In the genomic region with DNA sequence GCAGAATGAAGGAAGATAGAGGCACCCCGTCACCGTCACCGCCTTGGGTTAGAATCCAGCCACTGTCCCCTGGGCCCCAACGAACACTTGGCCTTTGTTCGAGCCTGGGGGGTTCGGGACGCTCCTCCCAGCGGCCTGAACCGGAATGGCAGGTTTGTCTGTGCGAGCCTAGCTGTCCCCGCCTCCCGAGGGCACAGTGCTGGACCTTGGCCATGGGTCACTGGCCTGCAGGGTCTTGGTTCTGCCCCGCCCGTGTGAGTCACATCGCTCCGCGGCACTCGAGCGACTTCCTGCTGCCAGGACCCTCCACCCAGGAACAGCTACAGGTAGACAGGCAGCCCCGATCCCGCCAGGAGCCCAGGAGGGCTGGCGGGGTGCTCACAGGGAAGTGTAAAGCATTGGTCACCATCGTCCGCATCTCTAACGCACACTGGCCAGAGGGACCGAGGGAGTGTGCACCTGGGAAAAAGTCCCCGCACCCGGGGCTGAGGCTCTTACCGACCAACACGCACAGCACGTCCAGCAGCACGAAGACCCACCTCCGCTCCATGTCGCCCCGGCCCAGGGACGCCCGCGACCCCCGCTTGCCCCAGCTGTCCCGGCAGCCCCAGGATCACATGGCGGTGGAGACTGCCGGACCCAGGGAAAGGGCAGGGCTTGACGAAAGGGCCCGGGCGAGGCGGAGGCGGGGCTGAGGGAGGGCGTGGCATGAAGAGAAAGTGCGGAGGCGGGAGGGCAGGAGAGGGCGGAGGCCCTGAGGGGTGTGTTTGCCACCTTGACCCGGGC, we compare ENCODE assay signal across 8 mouse cellular contexts. TPM values are rescaled to one million over a fixed set of nuclear protein-coding genes. Genes with fewer than 3 reads are reported as not detected.
A peak's percentile ranks its signal among the peaks of the same experiment; 100 is the strongest.
DNase-seq lines count a peak whose midpoint lies in the region; ATAC-seq and TF ChIP-seq lines count a peak whose summit lies in the region.

A gene (minus strand): TSS at position 671 of the 786 bp plus-strand sequence.

- H3K27me3 ChIP-seq in limb, embryonic 14.5 days (ENCODE audit: control insufficient read depth, insufficient read depth, low read length), result no peaks in the 10 kb centered on the region
- no peaks in the 10 kb centered on the region for H3K27me3 ChIP-seq in midbrain, embryonic 14.5 days (ENCODE audit: control insufficient read depth, insufficient read depth, low read length)
- no peaks in the 10 kb centered on the region for H3K27me3 ChIP-seq in spleen, adult 2 months (ENCODE audit: control insufficient read depth, insufficient read depth, low read length)

- peaks cover 7% of the 10 kb centered on the region; the same call in 1 of the 2 replicates for H3K4me1 ChIP-seq in limb, embryonic 14.5 days (ENCODE audit: control insufficient read depth, insufficient read depth, low read length)
- peaks cover 8% of the 10 kb centered on the region for H3K4me1 ChIP-seq in midbrain, embryonic 14.5 days (ENCODE audit: control insufficient read depth, insufficient read depth, low read length)
- H3K4me1 ChIP-seq in spleen, adult 2 months (ENCODE audit: control insufficient read depth, insufficient read depth, insufficient read length), result peaks cover 5% of the 10 kb centered on the region; the same call in 1 of the 2 replicates

- peak within 1 kb of the TSS; percentile 61 for H3K9ac ChIP-seq in limb, embryonic 14.5 days (ENCODE audit: low read depth, low read length, severe bottlenecking)
- peak within 1 kb of the TSS; percentile 62 for H3K9ac ChIP-seq in midbrain, embryonic 14.5 days (replicated peaks; ENCODE audit: low read length)

- peaks cover 4% of the 10 kb centered on the region; the same call in 1 of the 2 replicates for H3K36me3 ChIP-seq in limb, embryonic 14.5 days (ENCODE audit: control insufficient read depth, insufficient read depth, low read length)
- H3K36me3 ChIP-seq in midbrain, embryonic 14.5 days (ENCODE audit: control insufficient read depth, insufficient read depth, low read length), result peaks cover 3% of the 10 kb centered on the region
- no peaks in the 10 kb centered on the region for H3K36me3 ChIP-seq in spleen, adult 2 months (ENCODE audit: control insufficient read depth, insufficient read depth, low read length)

- no peaks in the 10 kb centered on the region for H3K9me3 ChIP-seq in limb, embryonic 14.5 days (ENCODE audit: control insufficient read depth, low read length)
- no peaks in the 10 kb centered on the region for H3K9me3 ChIP-seq in midbrain, embryonic 14.5 days (ENCODE audit: control insufficient read depth, low read length)

- peak within 1 kb of the TSS; percentile 98 for H3K4me2 ChIP-seq in limb, embryonic 14.5 days (replicated peaks; ENCODE audit: low read depth, low read length, severe bottlenecking)
- peak within 1 kb of the TSS; percentile 92 for H3K4me2 ChIP-seq in midbrain, embryonic 14.5 days (ENCODE audit: low read length)

- TF ChIP-seq POLR2A in limb, embryonic 14.5 days (IDR thresholded peaks at IDR 0.05; ENCODE audit: borderline replicate concordance, extremely low read depth, insufficient read depth, insufficient read length), result no peak
- TF ChIP-seq POLR2A in spleen, adult 2 months (IDR thresholded peaks at IDR 0.05; ENCODE audit: low read depth, low read length), result no peak

- ATAC-seq in frontal cortex, adult (ENCODE audit: low TSS enrichment), result peak; percentile 31
- ATAC-seq in limb, embryonic 14.5 days (ENCODE audit: low FRiP score, low read depth), result peak; percentile 62
- ATAC-seq in midbrain, embryonic 14.5 days (ENCODE audit: low FRiP score, low TSS enrichment), result peak; percentile 65

- peak within 1 kb of the TSS; percentile 61 for H3K4me3 ChIP-seq in limb, embryonic 14.5 days (replicated peaks; ENCODE audit: low read length)
- H3K4me3 ChIP-seq in midbrain, embryonic 14.5 days (replicated peaks; ENCODE audit: low read depth, low read length), result peak within 1 kb of the TSS; percentile 53
- H3K4me3 ChIP-seq in spleen, adult 2 months (ENCODE audit: extremely low read depth, insufficient read depth, insufficient read length), result peak within 1 kb of the TSS; percentile 80

- under 1% methylated on average over 48 of the region's 52 CpGs for WGBS in limb, embryonic 14.5 days
- under 1% methylated on average over 52 of the region's 52 CpGs for WGBS in midbrain, embryonic 14.5 days
- 2% methylated on average over 49 of the region's 52 CpGs for WGBS in spleen, adult 2 months

- no peak within 1 kb of the TSS for H3K27ac ChIP-seq in limb, embryonic 14.5 days (replicated peaks; ENCODE audit: low read depth, low read length)
- H3K27ac ChIP-seq in midbrain, embryonic 14.5 days (replicated peaks; ENCODE audit: low read depth, low read length), result no peak within 1 kb of the TSS
- no peak within 1 kb of the TSS for H3K27ac ChIP-seq in spleen, adult 2 months (ENCODE audit: insufficient read depth, low read length)

- DNase-seq in frontal cortex, postnatal 36 days (ENCODE audit: low spot score in 2 of 2), result no peak
- DNase-seq in embryo, embryonic 9.5 days (ENCODE audit: extremely low spot score), result peak; percentile 88
- peak; percentile 82 to 83 for DNase-seq in heart, adult 18-20 months
- peak; percentile 88 for DNase-seq in kidney, adult 11 months
- DNase-seq in limb, embryonic 14.5 days (ENCODE audit: low spot score), result peak; percentile 52
- peak; percentile 73 for DNase-seq in midbrain, embryonic 14.5 days
- DNase-seq in spleen, adult 2 months (ENCODE audit: low read depth in 1 of 2, low spot score in 2 of 2), result peak in 1 of 2 experiments; percentile 74

- TF ChIP-seq CTCF in spleen, adult 2 months (IDR thresholded peaks at IDR 0.05; ENCODE audit: extremely low read depth, insufficient read depth, insufficient read length, insufficient replicate concordance), result peak; percentile 48; the same call in 1 of the 2 replicates

RNA-seq across cellular contexts. Expression of the gene that starts here (rescaled TPM):
- total RNA-seq in heart, adult 18-20 months (2021), result 1 to 10 TPM; 4.1 to 4.8 TPM
- 15.9 and 21.9 TPM in 2 replicates for polyA plus RNA-seq in limb, embryonic 14.5 days (2012; rRNA removed)
- polyA plus RNA-seq in limb, embryonic 14.5 days (2014; fragmentation: Nextera tagmentation; extraction: Ambion mirVana), result 26.1 and 27.7 TPM in 2 replicates
- 14.7 and 19.1 TPM in 2 replicates for polyA plus RNA-seq in midbrain, embryonic 14.5 days (2014; fragmentation: Nextera tagmentation; extraction: Ambion mirVana)
- 6.7 and 8.9 TPM in 2 replicates for polyA plus RNA-seq in spleen, adult 2 months (2012; rRNA removed)

Comparison
In these comparisons a context has a peak if more than half of its experiments do, and no peak if none do; other contexts are left out.
1. DNase-seq: peak in embryo, embryonic 9.5 days (single experiment), heart, adult 18-20 months (2 of 2), kidney, adult 11 months (single experiment), limb, embryonic 14.5 days (single experiment) and midbrain, embryonic 14.5 days (single experiment); none in frontal cortex, postnatal 36 days (0 of 2).
2. Peak in every context shown above with its lines, with median percentiles within 50 percentile points of each other: ATAC-seq and H3K4me3 ChIP-seq.